Mouse (Mus musculus) layer of hippocampus, adult 8-10 months (tissue): ENCODE results near the gene Gm11172. TPM values are rescaled to one million over a fixed set of nuclear protein-coding genes. Genes with fewer than 3 reads are reported as not detected.

Experiments used
- DNase-seq, 2 experiments: peaks; one replicate each; pipeline ENCODE4 v3.0.0; 2022; ENCODE audit warnings: low spot score in 2 of 2
- total RNA-seq, 4 experiments: library from RNA; stranded (reverse); gene quantifications; 2 replicates each; pipeline ENCODE4 v1.2.4; 2022

Gene Gm11172
- not detected for total RNA-seq

DNA sequence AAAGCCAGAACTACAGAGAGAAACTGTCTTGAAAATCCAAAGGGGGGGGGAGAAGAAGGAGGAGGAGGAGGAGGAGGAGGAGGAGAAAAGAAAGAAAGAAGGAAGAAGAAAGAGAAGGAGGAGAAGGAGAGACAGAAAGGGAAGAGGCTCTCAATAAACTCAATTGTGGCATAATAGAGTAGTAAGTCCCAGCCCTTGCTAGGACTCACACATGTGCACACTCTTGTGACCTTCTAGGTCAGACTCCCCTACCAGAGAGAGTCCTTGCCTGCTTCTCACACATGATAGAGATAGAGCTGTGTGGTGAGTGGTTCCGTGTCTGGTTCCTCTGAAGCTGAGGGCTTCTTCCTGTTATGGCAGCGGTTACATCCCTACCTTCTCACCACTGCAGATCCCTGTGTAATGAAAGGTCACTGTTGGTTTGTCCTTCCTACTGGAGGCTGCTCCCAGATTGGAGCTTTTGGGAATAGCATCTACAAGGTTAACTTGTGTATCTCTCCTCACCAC is at the start of gene Gm11172:
Gm11172 (plus strand) TSS at position 51 of the 507 bp plus-strand sequence.
- DNase-seq, result no peak

DNA sequence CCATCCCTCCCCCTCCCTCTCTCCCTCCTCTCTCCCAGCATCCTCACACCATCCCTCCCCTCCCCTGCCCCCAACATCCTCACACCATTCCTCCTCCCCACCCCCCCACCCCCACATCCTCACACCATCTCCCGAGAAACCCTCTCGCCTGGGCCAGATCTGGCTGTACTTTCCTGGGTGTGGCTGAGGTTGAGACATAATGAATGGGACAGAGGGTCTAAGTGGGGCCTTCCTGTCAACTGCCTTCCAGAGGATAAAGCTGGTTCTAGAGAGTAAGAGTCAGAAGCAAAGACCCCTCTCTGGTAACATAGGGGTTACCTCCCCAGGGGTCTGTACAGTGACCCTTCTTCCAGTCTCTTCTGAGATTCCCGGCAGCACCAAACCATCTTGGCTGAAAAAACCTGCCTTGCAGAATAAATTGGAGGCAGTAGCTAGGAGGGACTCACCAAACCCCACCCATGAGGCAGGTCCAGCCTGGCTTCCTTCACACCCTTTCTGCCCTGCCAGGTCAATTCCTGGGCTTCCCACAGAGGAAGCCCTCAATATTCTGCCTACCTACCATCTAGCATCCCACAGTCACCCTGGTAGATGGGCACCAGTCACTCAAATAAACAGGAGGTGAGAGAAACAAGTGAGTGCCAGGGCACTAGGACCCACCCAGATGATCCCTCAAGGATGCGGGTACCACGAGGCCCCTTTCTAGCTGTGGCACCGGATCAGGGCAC is 49.0 kb upstream of the Gm11172 start:
- no peak for DNase-seq

DNA sequence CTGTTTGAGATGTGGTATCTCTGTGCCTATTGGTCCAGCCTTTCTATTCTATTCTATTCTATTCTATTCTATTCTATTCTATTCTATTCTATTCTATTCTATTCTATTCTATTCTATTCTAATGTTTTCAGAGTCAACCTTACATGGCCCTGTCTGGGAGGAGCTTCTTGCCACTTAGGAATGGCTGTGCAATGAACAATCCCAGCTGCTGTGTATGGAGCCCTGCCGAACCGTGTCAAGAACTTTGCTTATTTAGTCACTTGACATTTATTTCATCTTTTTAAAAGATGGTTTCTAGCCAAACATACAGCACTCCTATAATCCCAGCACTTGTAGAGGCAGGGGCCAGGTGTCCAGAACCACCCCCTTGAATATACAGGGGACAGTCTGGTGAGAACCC is 48.4 kb upstream of the Gm11172 start:
- DNase-seq, result no peak

DNA sequence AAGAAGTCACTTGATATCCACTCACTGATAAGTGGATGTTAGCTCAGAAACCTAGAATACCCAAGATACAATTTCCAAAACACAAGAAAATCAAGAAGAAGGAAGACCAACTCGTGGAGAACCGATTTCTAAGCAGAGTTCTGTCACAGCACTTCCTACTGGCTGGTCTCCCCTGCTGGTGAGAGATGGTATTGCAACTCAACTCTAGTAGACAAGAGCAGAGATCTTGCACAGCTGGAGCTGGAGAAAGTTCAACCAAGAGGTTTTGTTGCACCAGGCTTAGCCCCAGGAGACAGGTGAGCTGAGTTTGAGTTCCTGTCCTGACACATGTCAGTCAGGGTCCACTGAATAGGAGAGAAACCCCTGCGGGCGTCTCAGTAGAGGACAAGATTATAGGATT is 45.6 kb upstream of the Gm11172 start:
- peak in 1 of 2 experiments; percentile 42 for DNase-seq

DNA sequence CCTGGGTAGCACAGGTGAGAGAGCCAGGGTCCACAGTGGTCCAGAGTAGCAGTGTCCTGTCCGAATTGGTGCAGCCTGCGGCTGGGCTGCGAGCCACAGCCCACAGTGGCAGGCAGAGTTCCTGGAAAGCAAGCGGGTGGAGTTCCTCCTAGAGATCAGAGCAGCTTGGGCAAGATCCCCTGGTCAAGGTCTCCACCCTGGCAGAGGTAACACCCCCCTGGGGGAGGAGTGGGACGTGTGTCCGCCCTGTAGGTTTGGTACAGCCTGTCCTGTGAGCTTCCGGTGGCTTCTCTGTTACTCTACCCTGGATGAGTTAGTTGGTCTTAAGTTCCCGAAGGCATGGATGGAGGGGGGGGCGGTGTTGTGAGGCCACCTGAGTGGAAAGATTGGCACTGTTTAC is 43.9 kb upstream of the Gm11172 start:
- DNase-seq, result no peak

DNA sequence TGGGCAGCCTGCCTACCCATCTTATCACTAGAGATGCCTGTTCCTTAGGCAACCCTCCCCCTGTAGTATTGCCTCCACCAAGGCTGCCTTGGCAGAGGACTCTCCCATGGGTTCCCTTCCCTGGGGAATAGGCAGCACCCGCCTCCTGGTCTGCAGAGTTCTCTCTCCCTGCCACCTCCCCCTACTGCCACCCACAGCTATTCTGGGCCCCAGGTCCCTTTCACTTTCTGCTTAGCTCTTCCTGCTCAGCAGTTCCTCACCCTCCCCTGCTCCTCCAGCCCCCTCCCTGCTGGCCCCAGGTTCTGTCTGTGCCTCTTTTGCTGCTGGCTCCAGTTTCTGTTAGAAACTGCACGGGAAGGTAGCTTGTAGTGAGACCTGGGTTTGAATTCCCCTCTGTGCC is 43.1 kb upstream of the Gm11172 start:
- no peak for DNase-seq

DNA sequence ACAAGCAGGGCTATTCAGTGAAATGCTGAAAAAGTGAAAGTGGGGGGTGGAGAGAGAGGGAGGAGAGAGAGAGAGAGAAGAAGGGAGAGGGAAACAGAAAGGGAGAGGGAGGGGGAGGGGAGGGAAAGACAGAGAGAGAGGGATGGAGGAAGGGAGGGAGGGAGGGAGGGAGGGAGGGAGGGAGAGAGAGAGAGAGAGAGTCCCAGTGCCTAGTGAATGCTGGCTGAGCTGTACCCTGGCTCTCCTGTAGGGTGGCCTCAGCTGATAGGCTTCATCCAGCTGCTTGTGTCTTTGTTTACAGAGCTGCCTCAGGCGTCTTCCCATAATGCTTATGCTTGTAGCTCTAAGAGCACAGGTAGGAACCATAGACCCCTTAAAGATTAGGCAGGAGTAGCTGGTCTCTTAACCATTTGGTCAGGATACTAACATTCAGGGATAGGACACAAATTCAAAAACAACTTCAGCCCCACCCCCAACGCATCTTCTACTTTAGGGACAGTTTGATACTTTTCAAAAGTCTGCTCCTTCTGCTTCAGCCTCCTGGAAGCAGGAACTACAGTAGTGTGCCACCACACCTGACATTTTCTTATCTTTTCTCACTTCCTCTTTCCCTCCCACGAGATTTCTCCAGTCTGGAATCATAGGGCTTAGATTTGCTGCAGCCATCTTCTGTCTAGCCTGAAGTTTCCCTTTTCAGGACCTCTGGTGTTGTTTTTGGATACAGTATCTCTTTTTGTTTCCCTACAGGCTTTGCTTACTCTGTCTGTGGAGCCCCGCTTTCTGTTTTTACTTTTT is 42.0 kb upstream of the Gm11172 start:
- DNase-seq, result no peak

DNA sequence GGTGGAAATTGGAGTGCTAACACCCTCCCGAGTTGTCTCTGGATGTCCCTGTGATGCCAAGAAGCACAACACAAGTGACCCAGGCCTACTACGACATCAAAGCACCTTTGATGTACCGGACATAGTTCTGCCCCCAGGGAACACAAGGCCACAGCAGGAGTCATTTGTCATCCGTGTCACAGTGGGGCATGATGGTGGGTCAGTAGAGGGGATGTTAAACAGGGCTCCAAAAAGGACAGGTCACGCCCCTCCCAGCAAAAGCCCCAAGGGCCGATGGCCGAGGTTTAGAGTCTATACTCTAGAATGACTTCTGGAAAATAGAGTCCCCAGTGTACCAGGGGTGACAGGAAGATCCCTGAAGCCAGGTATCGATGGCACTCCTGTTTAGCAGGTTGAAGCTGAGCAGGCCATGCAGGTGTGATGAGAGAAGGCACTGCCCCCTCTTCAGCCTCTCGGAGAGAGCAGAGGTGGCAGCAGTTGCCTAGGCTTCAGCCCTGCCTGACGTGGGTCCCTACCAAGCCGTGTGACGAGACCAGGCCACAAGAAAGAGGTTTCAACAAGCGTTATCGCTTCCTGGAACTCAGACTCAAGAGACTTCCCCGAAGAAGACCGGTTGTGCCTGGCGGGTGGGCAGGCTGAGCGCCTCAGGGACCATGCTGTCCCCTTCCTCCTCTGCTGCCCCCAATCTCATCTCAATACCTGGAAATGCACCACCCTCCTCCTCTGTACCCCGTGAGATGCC is 40.8 kb upstream of the Gm11172 start:
- no peak for DNase-seq

DNA sequence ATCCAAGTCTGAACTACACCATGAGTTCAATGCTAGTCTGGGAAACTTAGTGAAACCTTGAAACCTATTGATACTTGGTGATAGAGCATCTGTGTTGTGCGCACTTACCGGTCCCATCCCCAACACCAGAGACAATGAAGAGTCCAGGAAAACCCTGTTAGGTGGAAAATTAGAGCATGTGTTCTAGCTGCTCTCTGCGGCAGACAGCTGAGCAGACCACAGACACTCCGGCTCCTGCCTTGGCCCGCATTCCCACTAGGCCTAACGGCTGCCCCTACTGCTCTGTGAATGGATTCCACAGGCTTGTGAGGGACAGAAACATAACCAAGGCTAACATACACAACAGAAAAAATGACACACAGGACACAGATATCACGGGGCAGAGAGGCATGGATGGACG is 39.2 kb upstream of the Gm11172 start:
- no peak for DNase-seq

DNA sequence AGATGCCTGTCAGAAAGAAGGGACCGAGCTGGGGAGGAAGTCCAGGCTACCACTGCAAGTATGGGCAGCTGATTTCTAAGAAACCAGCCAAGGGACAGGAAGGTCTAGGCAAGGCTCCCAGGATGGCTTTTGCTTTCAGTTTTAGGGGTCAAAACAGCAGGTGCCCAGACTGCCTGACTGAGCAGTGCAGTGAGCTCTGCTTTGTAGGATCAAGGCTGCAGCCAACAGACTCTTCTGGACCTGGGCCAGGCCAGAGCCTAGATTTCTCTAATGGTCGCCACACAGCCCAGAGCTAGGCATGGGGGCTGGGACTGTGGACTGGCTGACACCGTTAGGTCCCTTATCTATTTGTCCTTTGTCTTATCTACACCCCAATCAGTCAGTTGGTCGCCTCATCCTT is 38.0 kb upstream of the Gm11172 start:
- DNase-seq, result no peak

DNA sequence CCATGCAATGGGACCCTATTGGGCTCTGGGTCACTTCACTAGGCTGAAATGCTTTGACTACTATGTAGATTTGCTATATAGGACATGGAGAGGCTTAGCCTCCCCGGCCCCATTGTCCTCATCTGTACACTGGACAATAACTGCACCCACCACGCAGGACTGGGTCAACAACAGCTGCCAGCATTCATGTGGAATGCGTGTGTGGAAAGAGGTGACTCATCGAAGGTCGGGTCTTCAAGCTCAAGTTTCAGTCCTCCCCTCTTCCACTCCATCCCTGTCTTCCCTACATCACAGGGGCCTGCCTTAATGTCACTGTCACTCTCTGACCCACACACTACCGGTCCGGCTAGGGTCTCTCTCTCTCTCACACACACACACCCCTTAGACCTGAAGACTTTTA is 36.4 kb upstream of the Gm11172 start:
- DNase-seq, result no peak

DNA sequence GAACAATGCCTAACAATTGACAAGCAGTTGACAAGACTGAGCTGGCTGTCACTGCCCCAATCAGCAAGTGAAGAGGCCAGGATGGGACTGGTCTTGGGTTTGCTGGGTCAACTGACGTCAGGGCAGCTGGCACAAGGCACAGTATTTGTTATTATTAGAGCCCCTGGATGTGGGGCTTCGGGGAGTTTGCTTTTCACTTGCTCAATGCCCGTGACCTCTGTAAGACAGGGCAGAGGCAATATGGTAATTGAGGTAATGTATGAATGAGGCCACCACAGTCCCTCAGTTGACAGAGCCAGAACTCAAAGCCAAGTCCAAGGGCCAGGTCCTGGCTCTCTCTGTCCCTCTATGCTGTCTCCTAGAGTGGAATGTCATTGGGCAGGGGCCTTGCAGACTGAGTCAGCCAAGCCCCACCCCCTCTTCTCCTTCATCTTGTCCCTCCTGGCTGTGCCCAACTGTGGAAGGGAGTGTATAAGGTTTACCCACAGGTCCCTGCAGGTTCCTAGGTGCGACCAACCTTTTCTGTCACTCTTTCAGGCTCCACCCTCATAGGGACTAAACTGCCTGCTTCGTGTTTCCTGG is 35.0 kb upstream of the Gm11172 start:
- DNase-seq, result no peak

DNA sequence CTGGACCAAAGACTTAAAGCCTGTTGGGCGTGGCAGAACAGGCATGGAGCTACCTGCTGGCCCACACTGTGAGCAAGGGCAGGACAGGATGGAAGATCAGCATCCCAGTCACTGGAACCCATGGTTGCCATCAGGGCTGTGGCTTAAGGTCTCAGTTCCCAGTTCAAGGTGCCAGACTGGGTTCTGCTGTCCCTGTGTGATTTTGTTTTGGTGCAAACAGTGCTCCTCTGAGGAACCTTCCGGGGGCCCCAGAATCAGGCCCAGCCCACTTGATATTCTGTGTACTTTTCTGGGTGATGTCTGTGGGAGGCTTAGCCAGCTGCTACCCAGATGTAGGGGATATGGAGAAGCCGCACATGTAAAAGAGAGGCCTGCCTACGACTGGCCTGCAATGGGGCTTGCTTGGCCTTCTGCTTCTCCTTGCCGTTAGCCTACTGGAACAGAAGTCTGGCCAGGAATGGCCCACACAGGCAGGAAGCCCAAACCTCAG is 32.0 kb upstream of the Gm11172 start:
- DNase-seq, result no peak

DNA sequence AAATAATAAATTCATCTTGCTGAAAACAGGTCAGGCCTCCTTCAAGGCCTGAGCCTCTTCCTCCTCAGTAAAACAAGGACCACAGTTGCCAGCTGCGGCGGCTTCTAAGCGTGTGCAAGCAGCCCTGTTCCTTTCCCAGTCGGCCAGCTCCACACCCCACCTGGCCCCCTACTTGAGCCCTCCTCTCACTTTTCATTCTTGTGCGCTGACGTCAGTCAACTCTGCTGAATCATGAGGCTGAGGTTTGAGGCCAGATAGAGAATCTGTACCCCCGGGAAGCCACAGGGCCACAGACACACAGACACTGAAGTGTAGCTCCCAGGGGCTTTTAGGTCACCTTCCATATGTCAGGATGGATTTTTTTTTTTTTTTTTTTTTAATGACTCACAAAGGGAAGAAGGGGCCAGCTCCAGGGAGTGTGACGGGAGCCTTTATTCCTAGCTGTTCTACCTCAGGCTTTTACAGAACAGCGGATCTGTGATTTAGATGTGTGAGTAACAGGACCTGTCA is 30.8 kb upstream of the Gm11172 start:
- DNase-seq, result no peak

DNA sequence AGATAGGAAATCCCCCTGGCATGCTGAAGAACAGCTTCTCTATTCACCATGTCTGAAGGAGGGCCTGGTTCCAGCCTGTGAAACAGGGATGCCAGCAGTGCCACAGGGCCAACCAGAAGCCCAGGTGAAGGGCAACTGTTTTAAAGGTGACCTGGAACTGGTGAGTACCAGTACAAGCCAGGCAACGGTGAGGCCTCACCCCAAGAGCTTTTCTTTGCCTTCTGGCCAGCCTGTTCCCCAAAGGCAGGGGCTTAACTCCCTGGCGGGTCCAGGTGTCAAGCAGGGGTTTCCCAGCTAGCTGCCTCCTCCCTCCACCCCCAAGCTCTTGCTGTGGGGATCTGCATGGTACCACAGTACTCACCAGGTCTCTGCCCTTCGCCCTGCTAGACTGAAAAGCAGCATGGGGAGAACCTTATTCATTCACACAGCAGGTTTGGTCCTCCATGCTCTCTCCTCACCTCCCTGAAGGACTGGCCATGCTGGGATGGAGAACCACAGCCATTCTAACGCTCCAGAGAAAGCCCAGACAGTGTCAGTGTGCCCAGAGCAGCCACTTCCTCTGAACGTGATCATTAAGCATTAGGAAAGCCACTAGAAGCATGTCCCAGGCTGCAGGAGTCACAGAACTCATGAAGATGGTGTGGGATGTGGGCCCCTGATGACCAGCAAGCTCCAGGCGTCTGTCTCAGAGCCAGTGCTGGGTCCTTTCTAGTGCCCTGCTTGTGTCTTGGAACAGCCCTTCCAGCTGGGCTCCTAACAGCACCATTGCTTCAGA is 30.2 kb upstream of the Gm11172 start:
- no peak for DNase-seq

DNA sequence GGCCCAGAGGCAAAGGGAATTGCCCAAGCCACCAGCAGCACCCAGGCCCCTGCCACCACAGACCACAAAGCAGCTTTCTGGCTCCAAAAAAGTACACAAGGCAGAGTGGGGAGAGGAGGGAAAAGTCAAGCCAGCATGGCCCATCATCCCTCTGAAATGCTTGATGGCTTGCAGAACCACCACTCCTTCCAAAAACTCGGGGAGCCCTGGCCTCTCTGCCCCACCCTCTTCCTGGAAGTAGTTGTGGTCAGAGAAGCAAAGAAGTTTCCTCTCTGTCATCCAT is 29.6 kb upstream of the Gm11172 start:
- no peak for DNase-seq

DNA sequence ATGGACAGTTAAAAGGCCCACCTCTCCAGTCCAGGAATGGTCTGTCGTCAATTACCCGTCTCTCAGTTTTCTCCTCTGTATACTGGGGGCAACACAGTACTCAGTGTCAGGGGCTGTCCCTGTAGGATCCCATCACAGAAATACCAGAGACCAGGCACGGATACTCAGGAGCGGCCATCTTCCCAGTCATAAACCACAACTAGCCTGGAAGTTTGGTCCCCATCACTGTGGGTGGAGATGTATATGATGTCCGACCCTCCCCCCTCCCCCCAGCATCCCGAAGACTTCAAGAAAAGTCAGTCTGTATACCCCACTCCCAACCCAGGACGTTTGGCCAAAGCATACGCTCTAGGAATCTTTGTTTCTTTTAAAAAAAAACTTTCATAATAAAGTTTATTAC is 29.3 kb upstream of the Gm11172 start:
- no peak for DNase-seq

DNA sequence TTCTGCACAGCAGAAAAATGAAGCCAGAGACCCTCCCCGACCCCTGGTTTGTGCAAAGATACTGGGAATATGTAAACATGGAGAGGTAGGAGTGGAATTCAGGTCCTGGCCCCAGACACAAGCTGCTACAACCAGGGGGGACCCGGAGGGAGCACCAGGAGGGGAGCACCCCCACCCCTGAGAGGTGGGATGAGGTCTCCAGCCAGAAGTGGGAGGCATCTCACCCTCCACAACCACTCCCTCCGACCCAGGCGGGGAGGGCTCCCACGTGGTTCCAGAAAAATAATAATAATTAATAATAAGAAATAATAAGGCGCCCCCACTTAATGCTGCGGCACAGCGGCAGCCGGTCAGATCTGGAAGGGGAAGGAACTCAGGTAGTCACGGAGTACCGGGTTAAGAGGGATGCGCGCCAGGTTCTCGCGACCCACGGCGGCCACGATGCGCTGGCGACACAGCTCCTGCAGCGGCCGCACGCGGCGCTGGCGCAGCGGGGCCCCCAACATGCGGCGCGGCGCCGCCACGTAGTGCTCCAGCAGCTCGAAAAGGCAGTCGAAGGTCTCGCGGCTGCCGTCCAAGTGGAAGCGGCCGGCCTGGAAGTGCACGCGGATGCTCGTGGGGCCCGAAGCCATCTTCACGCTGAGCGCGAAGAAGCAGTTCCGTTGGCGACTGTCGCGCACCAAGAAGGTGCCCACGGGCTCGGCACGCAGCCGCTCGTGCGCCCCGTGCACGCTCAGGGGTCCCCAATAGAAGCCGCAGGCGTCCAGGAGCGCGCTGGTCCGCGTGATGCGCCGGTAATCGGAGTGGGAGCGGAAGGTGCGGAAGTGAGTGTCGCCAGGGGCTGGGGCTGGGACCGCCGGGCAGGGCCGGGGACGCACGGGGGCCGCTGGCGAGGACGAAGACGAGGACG is 28.6 kb upstream of the Gm11172 start:
- no peak for DNase-seq

DNA sequence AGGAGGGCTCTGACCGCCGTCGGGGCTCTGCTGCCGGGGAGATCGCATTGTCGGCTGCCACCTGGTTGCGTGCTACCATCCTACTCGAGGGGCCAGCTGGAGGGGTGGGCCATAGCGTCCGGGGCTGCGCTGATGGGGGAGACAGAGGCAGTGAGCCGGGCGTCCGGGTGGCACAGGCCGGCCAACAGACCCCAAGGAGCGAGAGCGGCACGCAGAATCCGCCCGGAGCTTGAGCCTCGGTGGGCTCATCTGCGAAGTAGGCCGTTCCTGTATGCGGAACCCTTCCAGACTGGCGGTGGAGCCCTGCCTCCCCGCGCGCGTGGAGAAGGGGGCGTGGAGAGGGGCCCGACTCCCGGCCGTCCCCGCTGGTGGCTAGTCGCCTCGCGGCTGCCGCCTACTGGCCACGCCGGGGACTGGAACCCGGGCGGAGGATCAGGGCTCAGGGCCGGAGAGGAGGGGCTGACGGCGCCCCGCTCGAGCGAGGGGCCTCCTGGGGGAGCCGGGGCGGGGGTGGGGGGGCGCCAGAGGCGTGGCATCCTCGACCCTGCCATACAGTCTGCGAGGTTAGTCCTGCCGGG is 27.8 kb upstream of the Gm11172 start:
- DNase-seq, result peak; percentile 59 to 81
